Mouse (Mus musculus) myocyte (in vitro differentiated cells): Measurements from ENCODE around the gene Sfswap. TPM values are rescaled to one million over a fixed set of nuclear protein-coding genes. Genes with fewer than 3 reads are reported as not detected.

ENCODE experiments used
- H3K27me3 ChIP-seq: one replicate; pipeline ENCODE4 v1.6.1; 2011; ENCODE audit not compliant: control insufficient read depth, insufficient read depth, insufficient read length
- H3K36me3 ChIP-seq: one replicate; pipeline ENCODE4 v1.6.1; 2011; ENCODE audit not compliant: control insufficient read depth, insufficient read depth
- H3K4me2 ChIP-seq: one replicate; pipeline ENCODE4 v1.6.1; 2011; ENCODE audit warnings: low read depth, control low read depth
- H3K4me3 ChIP-seq: one replicate; pipeline ENCODE4 v1.5.1; 2011; ENCODE audit warnings: mild to moderate bottlenecking, control low read depth, moderate library complexity
- H3K79me2 ChIP-seq: one replicate; pipeline ENCODE4 v1.6.1; 2011; ENCODE audit not compliant: control insufficient read depth, insufficient read depth
- H3ac ChIP-seq: one replicate; pipeline ENCODE4 v1.6.1; 2011; ENCODE audit not compliant: control insufficient read depth, insufficient read length
- CEBPB ChIP-seq: IDR thresholded peaks from 2 replicates; pipeline ENCODE4 v1.6.1; 2011; ENCODE audit warnings: mild to moderate bottlenecking, moderate library complexity; ENCODE audit not compliant: poor library complexity, insufficient read depth, severe bottlenecking
- E2F4 ChIP-seq: IDR thresholded peaks from one replicate; pipeline ENCODE4 v1.6.1; 2011; ENCODE audit warnings: mild to moderate bottlenecking, control low read depth, moderate library complexity; ENCODE audit not compliant: insufficient read depth
- MAX ChIP-seq: IDR thresholded peaks from one replicate; pipeline ENCODE4 v1.6.1; 2011; ENCODE audit warnings: low read depth, mild to moderate bottlenecking, control low read depth
- MYOD1 ChIP-seq, 3 experiments: IDR thresholded peaks; one replicate each; pipeline ENCODE4 v1.6.1; 2011; ENCODE audit warnings: control low read depth in 2 of 3, low read depth in 2 of 3, mild to moderate bottlenecking in 2 of 3, moderate library complexity in 1 of 3; ENCODE audit not compliant: insufficient read length in 2 of 3, control insufficient read depth in 1 of 3
- MYOG ChIP-seq, 3 experiments: IDR thresholded peaks; one replicate each; pipeline ENCODE4 v1.6.1; 2011; ENCODE audit warnings: control low read depth in 2 of 3, low read depth in 2 of 3, mild to moderate bottlenecking in 2 of 3; ENCODE audit not compliant: insufficient read length in 2 of 3, control insufficient read depth in 1 of 3, insufficient read depth in 1 of 3
- POLR2A ChIP-seq: IDR thresholded peaks from one replicate; pipeline ENCODE4 v1.6.1; 2011; ENCODE audit warnings: low read depth, mild to moderate bottlenecking, control low read depth, moderate library complexity; ENCODE audit not compliant: insufficient read length
- POLR2AphosphoS2 ChIP-seq: IDR thresholded peaks from one replicate; pipeline ENCODE4 v1.6.1; 2011; ENCODE audit warnings: low read depth, control low read depth; ENCODE audit not compliant: insufficient read length
- REST ChIP-seq: IDR thresholded peaks from one replicate; pipeline ENCODE4 v1.6.1; 2011; ENCODE audit warnings: mild to moderate bottlenecking, control low read depth, moderate library complexity; ENCODE audit not compliant: insufficient read depth, insufficient read length
- SRF ChIP-seq: IDR thresholded peaks from one replicate; pipeline ENCODE4 v1.6.1; 2011; ENCODE audit warnings: low read depth; ENCODE audit not compliant: control insufficient read depth, insufficient read length
- TCF12 ChIP-seq: IDR thresholded peaks from one replicate; pipeline ENCODE4 v1.6.1; 2011; ENCODE audit warnings: mild to moderate bottlenecking, control low read depth; ENCODE audit not compliant: poor library complexity, insufficient read depth, severe bottlenecking
- TCF3 ChIP-seq: IDR thresholded peaks from one replicate; pipeline ENCODE4 v1.6.1; 2011; ENCODE audit warnings: low read depth, control low read depth; ENCODE audit not compliant: insufficient read length
- USF1 ChIP-seq: IDR thresholded peaks from one replicate; pipeline ENCODE4 v1.6.1; 2011; ENCODE audit warnings: low read depth, mild to moderate bottlenecking, control low read depth, moderate library complexity
- polyA plus RNA-seq: library from polyadenylated mRNA; unstranded; fragments of >200 nt; fragmentation: generic; extraction: Trizol; gene quantifications from one replicate; pipeline ENCODE4 v1.2.1, GENCODE M21; 2012; ENCODE audit warnings: missing spikeins

Gene Sfswap
- polyA plus RNA-seq, 1 experiment, result 27.8 TPM

DNA sequence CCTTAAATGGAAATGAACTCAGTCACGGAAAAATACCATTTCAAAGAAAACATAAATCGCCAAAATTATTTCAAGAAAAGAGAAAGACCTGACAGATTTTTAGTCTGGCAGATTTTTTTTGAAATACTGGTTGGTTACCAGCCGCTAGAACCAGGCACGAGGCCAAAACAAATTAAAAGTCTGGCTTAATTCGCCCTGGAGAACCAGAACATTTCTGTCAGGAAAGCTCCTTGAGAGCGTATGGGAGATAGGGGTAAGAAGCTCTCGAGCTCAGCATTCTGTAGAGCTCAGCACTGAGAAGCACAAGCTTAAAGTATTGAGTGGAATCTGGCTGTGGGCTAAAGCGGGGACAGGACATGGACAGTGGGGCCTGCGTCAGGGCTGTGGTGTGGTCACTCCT lies 44.8 kb downstream of the Sfswap start:
- Histone ChIP-seq H3K27me3 (no peaks in the 10 kb centered on the region), H3ac (no peak overlapping the region), H3K79me2 (no peaks in the 10 kb centered on the region), H3K4me3 (no peak overlapping the region), H3K36me3 (peaks cover 41% of the 10 kb centered on the region), H3K4me2 (no peak overlapping the region)
- no peak for TF ChIP-seq TCF12
- no peak for TF ChIP-seq POLR2A
- no peak for TF ChIP-seq CEBPB
- no peak for TF ChIP-seq REST
- TF ChIP-seq USF1, result no peak
- TF ChIP-seq SRF, result no peak
- no peak for TF ChIP-seq TCF3
- TF ChIP-seq MYOG (IDR thresholded peaks at IDR 0.05; ENCODE audit: control insufficient read depth in 1 of 3, insufficient read depth in 1 of 3, insufficient read length in 2 of 3, low read depth in 2 of 3), result no peak
- no peak for TF ChIP-seq POLR2AphosphoS2
- no peak for TF ChIP-seq MAX
- no peak for TF ChIP-seq E2F4
- no peak for TF ChIP-seq MYOD1 (IDR thresholded peaks at IDR 0.05; ENCODE audit: control insufficient read depth in 1 of 3, insufficient read length in 2 of 3, low read depth in 2 of 3)

DNA sequence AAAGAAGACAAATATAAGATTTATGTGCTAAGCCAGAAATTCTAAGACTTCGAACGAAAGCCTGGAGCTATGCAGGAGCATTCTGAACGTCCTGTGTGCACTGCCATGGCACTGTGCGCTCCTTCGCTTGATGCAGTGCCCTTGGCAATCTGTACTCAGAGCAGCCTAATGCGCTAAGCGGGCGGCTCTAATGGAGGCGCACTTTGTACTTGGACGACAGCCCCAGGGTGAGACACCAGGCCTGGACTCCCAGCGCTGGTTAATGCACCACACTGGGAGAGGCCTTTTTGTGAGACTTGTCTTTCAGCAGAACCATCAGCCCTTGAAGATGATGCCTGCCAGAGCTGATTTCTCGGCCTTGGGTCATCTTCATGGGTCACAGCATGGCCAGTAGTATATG lies 48.7 kb downstream of the Sfswap start:
- Histone ChIP-seq H3K27me3 (no peaks in the 10 kb centered on the region), H3K36me3 (peaks cover 29% of the 10 kb centered on the region), H3K4me2 (no peak overlapping the region), H3K79me2 (no peaks in the 10 kb centered on the region), H3K4me3 (no peak overlapping the region), H3ac (no peak overlapping the region)
- TF ChIP-seq TCF3 (no peak), MYOD1 (IDR thresholded peaks at IDR 0.05; ENCODE audit: control insufficient read depth in 1 of 3, insufficient read length in 2 of 3, low read depth in 2 of 3) (no peak), POLR2AphosphoS2 (no peak), MAX (no peak), E2F4 (no peak), CEBPB (no peak), REST (no peak)

DNA sequence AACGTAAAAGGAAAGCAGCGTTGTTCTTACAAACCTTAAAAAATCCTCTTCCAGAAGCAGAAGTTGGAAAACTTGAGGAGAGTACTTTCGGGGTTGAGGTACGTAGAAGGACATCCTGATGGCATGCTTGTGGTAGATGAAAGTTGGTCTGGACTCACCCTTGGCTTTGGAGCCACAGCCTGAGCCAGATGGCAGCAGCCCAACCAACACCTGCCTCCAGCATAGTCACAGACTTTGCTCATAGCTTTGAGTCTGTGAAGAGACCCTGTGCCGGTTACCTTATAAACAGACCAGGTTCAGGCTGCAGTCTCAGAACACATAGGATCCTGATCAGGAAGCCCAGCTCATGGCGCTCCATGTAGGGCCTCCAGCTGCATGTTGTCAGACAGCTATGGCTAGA lies 49.8 kb downstream of the Sfswap start:
- no peak overlapping the region for H3K4me2 ChIP-seq
- H3K36me3 ChIP-seq, result peaks cover 29% of the 10 kb centered on the region
- no peak overlapping the region for H3ac ChIP-seq
- H3K4me3 ChIP-seq, result no peak overlapping the region
- TF ChIP-seq POLR2AphosphoS2 (no peak), CEBPB (no peak), REST (no peak), MYOG (IDR thresholded peaks at IDR 0.05; ENCODE audit: control insufficient read depth in 1 of 3, insufficient read depth in 1 of 3, insufficient read length in 2 of 3, low read depth in 2 of 3) (no peak), MYOD1 (IDR thresholded peaks at IDR 0.05; ENCODE audit: control insufficient read depth in 1 of 3, insufficient read length in 2 of 3, low read depth in 2 of 3) (no peak), USF1 (no peak), POLR2A (no peak), TCF12 (no peak), MAX (no peak), E2F4 (no peak), TCF3 (no peak), SRF (no peak)
- no peaks in the 10 kb centered on the region for H3K79me2 ChIP-seq
- no peaks in the 10 kb centered on the region for H3K27me3 ChIP-seq

DNA sequence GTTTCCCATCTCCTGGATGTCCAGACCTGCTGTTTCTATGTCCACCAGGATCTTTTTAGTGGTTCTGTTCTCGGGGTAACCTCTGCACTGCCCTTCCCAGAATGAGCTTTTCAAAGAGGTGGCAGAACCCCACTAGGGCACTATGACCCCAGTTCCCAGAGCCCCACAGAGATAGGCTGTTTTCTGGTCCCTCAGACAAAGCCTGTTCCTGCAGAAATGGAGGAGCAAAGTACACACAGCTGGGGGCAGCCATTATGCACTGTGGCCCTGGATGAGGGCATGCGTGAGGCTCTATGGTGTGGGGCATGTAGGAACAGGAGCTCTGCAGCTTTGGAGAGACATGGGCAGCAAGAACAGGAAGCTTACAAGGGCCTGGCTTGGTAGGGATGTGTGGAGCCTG lies 51.0 kb downstream of the Sfswap start:
- Histone ChIP-seq H3K27me3 (no peaks in the 10 kb centered on the region), H3K79me2 (no peaks in the 10 kb centered on the region), H3ac (no peak overlapping the region), H3K4me3 (no peak overlapping the region), H3K4me2 (no peak overlapping the region), H3K36me3 (peaks cover 23% of the 10 kb centered on the region)
- TF ChIP-seq USF1 (no peak), E2F4 (no peak), MYOG (IDR thresholded peaks at IDR 0.05; ENCODE audit: control insufficient read depth in 1 of 3, insufficient read depth in 1 of 3, insufficient read length in 2 of 3, low read depth in 2 of 3) (no peak), REST (no peak), TCF12 (no peak), POLR2A (no peak), CEBPB (no peak), TCF3 (no peak), MYOD1 (IDR thresholded peaks at IDR 0.05; ENCODE audit: control insufficient read depth in 1 of 3, insufficient read length in 2 of 3, low read depth in 2 of 3) (no peak), POLR2AphosphoS2 (no peak)

DNA sequence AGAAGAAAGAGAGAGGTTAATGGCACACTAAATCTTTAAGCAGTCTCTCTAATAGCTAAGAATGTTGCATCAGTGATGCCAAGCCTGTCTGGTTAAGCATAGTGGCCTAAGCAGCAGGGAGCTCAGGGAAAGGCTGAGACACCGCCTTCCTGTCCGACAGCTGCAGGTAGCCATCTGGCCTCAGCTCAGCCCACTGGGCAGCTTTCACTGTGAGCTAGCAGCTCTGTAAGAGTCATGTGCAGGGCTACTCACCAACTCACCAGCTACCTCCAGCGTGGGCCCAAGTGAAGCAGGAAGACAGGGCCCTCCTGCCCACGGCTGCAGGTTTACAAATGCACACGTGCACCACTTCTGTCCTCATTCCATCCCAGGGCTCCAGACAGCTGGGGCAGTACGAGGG lies 52.6 kb downstream of the Sfswap start:
- no peaks in the 10 kb centered on the region for H3K79me2 ChIP-seq
- no peak overlapping the region for H3K4me3 ChIP-seq
- H3K4me2 ChIP-seq, result no peak overlapping the region
- H3K27me3 ChIP-seq, result no peaks in the 10 kb centered on the region
- peaks cover 18% of the 10 kb centered on the region for H3K36me3 ChIP-seq
- H3ac ChIP-seq, result no peak overlapping the region
- TF ChIP-seq MYOG (IDR thresholded peaks at IDR 0.05; ENCODE audit: control insufficient read depth in 1 of 3, insufficient read depth in 1 of 3, insufficient read length in 2 of 3, low read depth in 2 of 3), result peak in 2 of 3 experiments; percentile 29 to 53
- TF ChIP-seq TCF3, result no peak
- peak in 1 of 3 experiments; percentile 15 for TF ChIP-seq MYOD1 (IDR thresholded peaks at IDR 0.05; ENCODE audit: control insufficient read depth in 1 of 3, insufficient read length in 2 of 3, low read depth in 2 of 3)
